Mouse (Mus musculus) gastrocnemius, adult 2 months (tissue): ENCODE data around the gene Nelfa. TPM values are rescaled to one million over a fixed set of nuclear protein-coding genes. Genes with fewer than 3 reads are reported as not detected.
"Not testable (repeated sequence)": the region's sequence is repeated elsewhere in the genome, so short reads cannot be mapped to it uniquely, and the experiment has no call there.

ENCODE experiments used
- DNase-seq: peaks from one replicate; pipeline ENCODE4 v3.0.0; 2022
- H3K27ac ChIP-seq: fragments of 200-600 bp; 2 replicates; pipeline ENCODE4 v1.8.1; 2022; ENCODE audit warnings: mild to moderate bottlenecking
- H3K4me3 ChIP-seq: fragments of 200-600 bp; 2 replicates; pipeline ENCODE4 v1.8.1; 2022; ENCODE audit warnings: mild to moderate bottlenecking, moderate library complexity
- CTCF ChIP-seq: fragments of 200-600 bp; IDR thresholded peaks from 2 replicates; pipeline ENCODE4 v1.8.1; 2022; ENCODE audit warnings: antibody characterized with exemption, mild to moderate bottlenecking, moderate library complexity
- intact Hi-C: fragments of 180-260 bp; cut with DNase I; formaldehyde crosslinking; loops from one replicate; pipeline ENCODE4 v1.15.1; 2025
- total RNA-seq, 2 experiments: library from RNA; stranded (reverse); gene quantifications; 2 replicates each; pipeline ENCODE4 v1.2.3; 2021

Nelfa gene
- total RNA-seq, 2 experiments from 2014 or later, result 7.1 to 8.2 TPM

DNA sequence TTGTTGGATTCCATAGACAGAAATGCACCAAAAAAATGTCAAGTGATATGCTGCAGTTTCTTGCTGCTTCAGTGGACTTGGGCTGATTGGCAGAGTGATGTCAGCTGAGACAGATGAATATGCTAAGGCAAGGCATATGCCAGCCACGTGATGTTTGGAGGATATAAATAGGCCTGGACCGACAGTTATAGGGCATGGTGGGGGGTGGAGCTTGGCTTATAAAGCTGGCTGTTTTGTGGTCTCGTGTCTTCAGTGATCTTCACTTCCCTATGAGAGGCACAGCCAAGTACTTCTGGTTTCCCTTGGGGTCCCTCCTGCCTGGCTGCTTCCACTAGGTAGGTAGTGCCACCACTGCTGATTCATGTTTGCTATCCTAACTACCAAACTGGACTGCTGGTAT lies 2.2 kb upstream of the Nelfa start:
- peak; percentile 71 for DNase-seq
- intact Hi-C loops, result loop anchor here (5.0 kb wide), 2 partner anchors 116 to 156 kb away; partner anchors contain the start of genes Letm1 and Nsd2
- TF ChIP-seq CTCF, result no peak
- Histone ChIP-seq H3K27ac (peak overlapping the region; percentile 98), H3K4me3 (peak overlapping the region; percentile 59)

- no peak for DNase-seq
- peak overlapping the region; percentile 98 for H3K27ac ChIP-seq
- no peak for TF ChIP-seq CTCF
- intact Hi-C loops, result loop anchor here (5.0 kb wide), 2 partner anchors 115 to 155 kb away; partner anchors contain the start of genes Letm1 and Nsd2
- H3K4me3 ChIP-seq, result peak overlapping the region; percentile 86
These were observed 1.0 kb upstream of the Nelfa start for GRCm38 (mm10) chr5:33937230-33937629.

- intact Hi-C loops, result loop anchor here (5.0 kb wide), 2 partner anchors 113 to 153 kb away; partner anchors contain the start of genes Letm1 and Nsd2
- Histone ChIP-seq H3K4me3 (peak overlapping the region; percentile 86), H3K27ac (peak overlapping the region; percentile 98)
- DNase-seq, result no peak
- TF ChIP-seq CTCF, result no peak
These were observed 507 bp downstream of the Nelfa start for GRCm38 (mm10) chr5:33935700-33936111.

- Histone ChIP-seq H3K4me3 (peak overlapping the region; percentile 86), H3K27ac (peak overlapping the region; percentile 98; the same call in 1 of the 2 replicates)
- TF ChIP-seq CTCF, result no peak
- no peak for DNase-seq
- intact Hi-C loops, result loop anchor here (5.0 kb wide), 2 partner anchors 113 to 153 kb away; partner anchors contain the start of genes Letm1 and Nsd2
These were observed 1.3 kb downstream of the Nelfa start for GRCm38 (mm10) chr5:33934877-33935276.

- no peak overlapping the region for H3K27ac ChIP-seq
- intact Hi-C loops, result no loop called here
- peak overlapping the region; percentile 19 for H3K4me3 ChIP-seq
- DNase-seq, result no peak
- no peak for TF ChIP-seq CTCF
These were observed 2.1 kb downstream of the Nelfa start for GRCm38 (mm10) chr5:33934081-33934480.

GRCm38 (mm10) chr5:33932413-33932812 lies 3.8 kb downstream of the Nelfa start:
- Histone ChIP-seq H3K4me3 (no peak overlapping the region), H3K27ac (no peak overlapping the region)
- TF ChIP-seq CTCF, result no peak
- DNase-seq, result no peak
- intact Hi-C loops, result no loop called here

GRCm38 (mm10) chr5:33926170-33926569 lies 10.0 kb downstream of the Nelfa start:
- TF ChIP-seq CTCF, result no peak
- intact Hi-C loops, result no loop called here

DNA sequence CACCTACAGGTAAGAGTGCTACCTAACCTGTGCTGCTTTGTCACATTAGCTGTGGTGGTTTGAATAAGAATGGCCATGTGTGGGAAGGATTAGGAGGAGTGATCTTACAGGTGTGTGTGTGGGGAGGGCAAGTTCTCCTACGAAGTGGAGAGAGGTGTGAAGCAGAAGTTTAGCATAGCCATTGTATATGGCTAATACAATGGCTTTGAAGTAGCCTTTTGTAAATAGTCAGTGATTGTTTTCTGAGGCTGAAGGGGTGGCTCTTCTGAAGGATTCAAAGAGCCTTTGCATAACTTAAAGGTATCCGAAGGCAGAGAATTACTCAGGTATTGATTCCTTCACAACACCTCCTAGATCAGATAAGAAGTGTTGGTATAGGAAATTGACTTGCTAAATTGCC lies 13.6 kb downstream of the Nelfa start:
- Histone ChIP-seq H3K27ac (peak overlapping the region; percentile 76), H3K4me3 (no peak overlapping the region; the same call in 1 of the 2 replicates)
- no peak for TF ChIP-seq CTCF
- no peak for DNase-seq
- intact Hi-C loops, result no loop called here

More at GRCm38 (mm10) chr5:33926170-33926569, 10.0 kb downstream of the Nelfa start:
- Histone ChIP-seq H3K4me3 (no peak overlapping the region), H3K27ac (no peak overlapping the region)
- no peak for DNase-seq

DNA sequence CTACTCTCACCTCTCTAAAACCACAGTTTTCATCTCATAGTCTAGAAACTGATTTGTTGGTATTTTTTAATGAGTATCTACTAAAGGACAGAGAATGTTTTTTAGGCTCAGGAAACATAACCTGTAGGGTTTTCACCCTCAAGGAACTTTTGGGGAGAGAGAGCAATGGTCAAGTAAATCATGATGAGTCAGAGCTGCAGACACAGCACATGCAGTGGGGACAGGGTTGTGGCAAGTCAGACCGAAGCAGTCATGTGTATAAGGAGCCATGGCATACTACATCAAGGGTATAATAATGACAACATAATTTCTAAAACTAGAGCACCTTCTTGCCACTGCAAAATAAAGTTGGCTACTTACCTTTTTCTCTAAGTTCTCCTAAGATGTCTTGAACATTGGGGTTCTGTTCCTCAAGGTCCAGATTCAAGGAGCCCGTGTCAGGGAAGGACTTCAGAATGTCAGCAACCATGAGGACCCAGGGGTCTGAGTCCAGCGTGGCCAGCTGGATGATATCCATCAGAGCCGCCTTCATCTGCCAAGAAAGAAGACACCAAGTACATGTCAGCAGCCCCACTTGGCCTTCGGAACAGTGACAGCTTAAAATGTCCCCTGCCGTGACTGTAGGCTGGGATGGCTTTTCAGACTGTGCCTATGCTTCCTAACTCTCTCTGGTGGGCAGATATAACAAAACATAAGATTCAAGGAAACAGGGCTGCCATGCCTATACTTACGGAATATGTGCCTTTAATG lies 14.6 kb downstream of the Nelfa start:
- no peak for TF ChIP-seq CTCF
- peak overlapping the region; percentile 76 for H3K27ac ChIP-seq
- intact Hi-C loops, result no loop called here
- peak; percentile 78 for DNase-seq
- no peak overlapping the region for H3K4me3 ChIP-seq

GRCm38 (mm10) chr5:33920924-33921323 lies 15.3 kb downstream of the Nelfa start:
- H3K27ac ChIP-seq, result peak overlapping the region; percentile 76
- intact Hi-C loops, result no loop called here
- no peak overlapping the region for H3K4me3 ChIP-seq
- no peak for DNase-seq
- TF ChIP-seq CTCF, result no peak

GRCm38 (mm10) chr5:33920037-33920436 lies 16.2 kb downstream of the Nelfa start:
- TF ChIP-seq CTCF, result no peak
- intact Hi-C loops, result no loop called here
- no peak overlapping the region for H3K4me3 ChIP-seq
- DNase-seq, result no peak
- H3K27ac ChIP-seq, result no peak overlapping the region

- no peak overlapping the region for H3K27ac ChIP-seq
- no peak overlapping the region for H3K4me3 ChIP-seq
- no peak for TF ChIP-seq CTCF
- DNase-seq, result no peak
- intact Hi-C loops, result no loop called here
These were observed 16.7 kb downstream of the Nelfa start for GRCm38 (mm10) chr5:33919466-33919865.

GRCm38 (mm10) chr5:33916616-33917015 lies 19.6 kb downstream of the Nelfa start:
- H3K4me3 ChIP-seq, DNase-seq, H3K27ac ChIP-seq, intact Hi-C loops: not testable (repeated sequence)

DNA sequence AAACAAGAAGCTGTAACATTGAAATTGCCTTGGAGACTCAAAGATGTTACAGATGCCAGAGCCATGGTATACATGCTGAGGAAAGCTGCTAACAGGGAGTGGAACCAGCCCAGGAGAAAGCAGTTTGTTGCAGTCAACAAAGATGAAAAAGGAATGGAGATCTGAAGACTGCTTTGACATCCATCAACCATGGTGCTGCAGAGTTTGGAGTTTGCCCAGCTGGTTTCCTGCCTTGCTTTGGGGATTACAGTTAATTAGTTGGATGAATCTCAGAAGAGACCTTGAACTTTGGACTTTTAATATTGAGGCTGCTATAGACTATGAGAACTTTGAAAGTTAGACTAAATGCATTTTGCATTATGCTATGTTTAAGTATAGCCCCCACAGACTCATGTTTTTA lies 21.2 kb downstream of the Nelfa start:
- intact Hi-C loops, H3K4me3 ChIP-seq, DNase-seq, H3K27ac ChIP-seq: not testable (repeated sequence)
